Mouse (Mus musculus): ENCODE data around the gene Hist1h4i. TPM values are rescaled to one million over a fixed set of nuclear protein-coding genes. Genes with fewer than 3 reads are reported as not detected.
A peak's percentile ranks its signal among the peaks of the same experiment; 100 is the strongest.

The Hist1h4i gene
- total RNA-seq, 1 experiment from 2014 or later: 13.3 TPM

DNA sequence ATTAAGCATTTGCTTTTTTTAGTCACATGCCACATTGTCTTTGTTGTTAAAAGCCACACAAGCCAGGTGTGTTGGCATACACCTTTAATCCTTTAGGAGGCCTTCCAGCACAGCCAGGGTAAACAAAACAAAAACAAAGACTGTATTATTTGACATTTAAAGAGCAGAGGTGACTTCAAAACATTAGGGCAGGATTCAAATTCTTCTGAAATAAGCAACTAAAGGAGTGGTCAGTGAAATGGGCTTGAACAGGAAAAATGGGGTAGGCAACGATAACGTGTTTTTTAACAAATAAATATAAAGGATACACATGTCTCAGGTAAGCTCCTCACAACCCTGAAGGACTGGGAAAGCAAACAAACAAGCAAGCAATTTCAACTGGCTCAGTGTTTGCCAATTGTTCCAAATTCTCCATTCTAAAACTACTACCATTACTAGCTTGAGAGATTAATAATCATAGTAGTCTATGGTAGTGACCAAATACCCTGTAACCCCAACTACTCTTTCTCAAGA lies 1.2 kb downstream of the Hist1h4i start:
- no peak for ATAC-seq (replicated peaks; ENCODE audit: insufficient number of reproducible peaks, low FRiP score, low TSS enrichment, poor library complexity, severe bottlenecking)

DNA sequence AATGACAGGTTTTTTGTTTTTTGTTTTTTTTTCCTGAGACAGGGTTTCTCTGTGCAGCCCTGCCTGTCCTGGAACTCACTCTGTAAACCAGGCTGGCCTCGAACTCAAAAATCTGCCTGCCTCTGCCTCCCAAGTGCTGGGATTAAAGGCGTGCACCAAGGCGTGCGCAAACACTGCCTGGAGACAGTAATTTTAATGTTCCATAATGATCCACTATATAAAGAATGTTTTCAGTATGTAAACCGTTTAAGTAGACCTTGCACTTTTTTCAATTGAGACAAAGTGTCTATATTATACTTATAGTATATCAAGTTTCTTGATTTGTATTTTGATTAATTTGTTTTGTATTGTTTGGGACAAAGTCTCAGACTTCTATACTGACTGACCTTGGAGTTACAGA lies 1.8 kb downstream of the Hist1h4i start:
- ATAC-seq (replicated peaks; ENCODE audit: insufficient number of reproducible peaks, low FRiP score, low TSS enrichment, poor library complexity, severe bottlenecking): no peak

- ATAC-seq (replicated peaks; ENCODE audit: insufficient number of reproducible peaks, low FRiP score, low TSS enrichment, poor library complexity, severe bottlenecking): no peak
Measured at GRCm38 (mm10) chr13:22037415-22037814, 3.7 kb downstream of the Hist1h4i start.

DNA sequence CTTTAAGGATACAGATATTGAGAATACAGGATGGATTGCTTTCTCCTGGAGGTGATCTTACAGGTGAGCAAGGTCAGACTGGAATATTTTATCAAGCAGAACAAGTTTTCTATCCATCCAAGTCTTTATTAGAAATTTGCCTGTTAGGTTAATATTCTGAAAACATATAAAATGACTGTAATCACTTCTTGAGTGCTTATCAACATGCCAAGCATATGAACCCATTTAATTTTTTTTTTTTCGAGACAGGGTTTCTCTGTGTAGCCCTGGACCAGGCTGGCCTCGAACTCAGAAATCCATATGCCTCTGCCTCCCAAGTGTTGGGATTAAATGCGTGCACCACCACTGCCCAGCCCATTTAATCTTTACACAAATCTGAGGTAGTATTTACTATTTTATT lies 4.2 kb downstream of the Hist1h4i start:
- ATAC-seq (replicated peaks; ENCODE audit: insufficient number of reproducible peaks, low FRiP score, low TSS enrichment, poor library complexity, severe bottlenecking): no peak

- ATAC-seq (replicated peaks; ENCODE audit: insufficient number of reproducible peaks, low FRiP score, low TSS enrichment, poor library complexity, severe bottlenecking): no peak
Measured at GRCm38 (mm10) chr13:22036149-22036956, 4.8 kb downstream of the Hist1h4i start.

GRCm38 (mm10) chr13:22035267-22036148 lies 5.7 kb downstream of the Hist1h4i start, which contains the start of the genes Hist1h2ah and Hist1h2bk:
Hist1h2ah (minus strand) TSS chr13:22035568.
Hist1h2bk (plus strand) TSS chr13:22035870.
- peak; percentile 99 for ATAC-seq (replicated peaks; ENCODE audit: insufficient number of reproducible peaks, low FRiP score, low TSS enrichment, poor library complexity, severe bottlenecking)

DNA sequence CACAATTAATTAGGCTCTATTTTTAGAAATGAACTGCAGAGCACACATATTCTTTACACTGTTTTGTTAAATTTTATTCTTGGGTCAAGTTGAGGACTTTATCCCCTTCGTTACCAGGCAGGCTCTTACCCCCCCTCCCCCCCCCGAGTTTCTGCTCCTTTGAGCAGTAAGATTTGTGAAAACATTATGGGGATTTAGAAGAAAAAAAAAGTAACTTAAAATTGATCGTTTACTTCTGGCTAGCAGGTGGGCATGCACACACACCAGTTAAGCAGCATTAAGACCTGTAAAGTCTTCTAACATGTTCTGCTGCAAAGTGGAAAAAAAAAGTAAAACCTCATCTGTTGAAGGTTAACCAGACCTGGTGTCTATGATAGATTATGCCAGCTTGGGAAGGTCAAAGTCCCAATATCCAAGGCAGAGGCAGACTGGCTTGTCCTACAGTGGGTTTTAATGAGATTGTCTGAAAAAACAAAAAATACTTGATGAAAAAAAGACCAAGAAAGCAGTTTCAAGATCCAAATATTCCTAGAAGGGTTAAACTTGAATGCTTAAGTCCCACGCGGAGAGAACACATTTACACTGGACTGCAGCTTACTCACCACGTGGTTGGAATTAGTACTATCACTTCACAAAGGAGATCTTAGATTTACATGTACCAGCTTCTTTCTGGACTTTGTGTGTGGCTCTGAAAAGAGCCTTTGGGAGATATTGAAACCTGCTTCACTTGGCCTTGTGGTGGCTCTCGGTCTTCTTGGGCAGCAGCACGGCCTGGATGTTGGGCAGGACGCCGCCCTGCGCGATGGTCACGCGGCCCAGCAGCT lies 6.5 kb downstream of the Hist1h4i start:
- ATAC-seq (replicated peaks; ENCODE audit: insufficient number of reproducible peaks, low FRiP score, low TSS enrichment, poor library complexity, severe bottlenecking): no peak

- no peak for ATAC-seq (replicated peaks; ENCODE audit: insufficient number of reproducible peaks, low FRiP score, low TSS enrichment, poor library complexity, severe bottlenecking)
Measured at GRCm38 (mm10) chr13:22033741-22034442, 7.3 kb downstream of the Hist1h4i start.

- no peak for ATAC-seq (replicated peaks; ENCODE audit: insufficient number of reproducible peaks, low FRiP score, low TSS enrichment, poor library complexity, severe bottlenecking)
Measured at GRCm38 (mm10) chr13:22030493-22030892, 10.7 kb downstream of the Hist1h4i start.

DNA sequence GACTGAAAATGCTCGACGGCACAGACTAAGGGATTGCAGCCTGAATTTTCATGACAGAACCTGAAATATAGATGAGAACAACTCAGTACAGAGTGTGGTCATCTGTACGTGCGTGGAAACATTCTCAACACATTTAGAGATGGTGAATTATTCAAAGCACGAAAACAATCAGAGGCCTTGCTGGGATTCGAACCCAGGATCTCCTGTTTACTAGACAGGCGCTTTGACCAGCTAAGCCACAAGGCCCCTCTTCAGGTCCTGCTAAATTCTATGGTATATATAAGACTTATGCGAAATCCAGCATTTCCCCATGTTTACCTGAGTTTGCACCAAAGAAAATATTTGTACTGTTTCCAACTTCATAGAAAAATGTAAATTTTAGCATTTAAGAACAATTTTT lies 11.2 kb downstream of the Hist1h4i start:
- ATAC-seq (replicated peaks; ENCODE audit: insufficient number of reproducible peaks, low FRiP score, low TSS enrichment, poor library complexity, severe bottlenecking): no peak

DNA sequence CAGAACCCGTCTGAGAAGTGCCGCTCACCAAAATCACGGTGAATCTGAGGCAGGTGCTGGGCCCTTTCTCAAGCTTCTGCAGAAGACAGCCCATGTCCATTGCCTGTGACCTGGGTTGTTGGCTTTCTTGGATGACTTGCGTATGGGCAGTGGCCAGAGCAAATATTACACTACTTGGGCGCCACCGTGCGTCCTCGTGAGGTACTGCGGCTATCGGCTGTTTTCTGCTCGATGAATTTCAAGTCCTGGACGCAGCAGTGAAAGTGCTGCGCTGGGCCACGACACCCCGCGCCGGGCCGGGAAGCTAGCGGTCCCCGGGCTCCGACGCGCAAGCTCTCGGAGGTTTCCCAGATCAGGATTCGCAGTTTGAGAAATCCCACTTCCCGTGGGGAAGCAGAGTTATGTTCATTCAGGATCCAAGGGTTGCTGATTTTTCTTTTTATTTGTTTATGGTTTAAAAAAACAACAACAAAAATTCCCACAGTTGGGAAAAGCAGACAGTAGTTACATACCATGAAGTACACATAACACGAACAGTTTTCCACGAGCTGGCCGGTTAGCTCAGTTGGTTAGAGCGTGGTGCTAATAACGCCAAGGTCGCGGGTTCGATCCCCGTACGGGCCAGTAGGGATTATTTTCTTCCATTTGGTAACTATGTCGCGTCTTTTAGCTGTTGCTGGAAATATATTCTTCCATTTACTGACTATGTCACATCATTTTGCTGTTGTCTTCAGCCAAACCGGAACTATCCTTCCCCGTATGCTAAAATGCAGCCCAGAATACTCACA lies 12.3 kb downstream of the Hist1h4i start:
- peak; percentile 89 for ATAC-seq (replicated peaks; ENCODE audit: insufficient number of reproducible peaks, low FRiP score, low TSS enrichment, poor library complexity, severe bottlenecking)

DNA sequence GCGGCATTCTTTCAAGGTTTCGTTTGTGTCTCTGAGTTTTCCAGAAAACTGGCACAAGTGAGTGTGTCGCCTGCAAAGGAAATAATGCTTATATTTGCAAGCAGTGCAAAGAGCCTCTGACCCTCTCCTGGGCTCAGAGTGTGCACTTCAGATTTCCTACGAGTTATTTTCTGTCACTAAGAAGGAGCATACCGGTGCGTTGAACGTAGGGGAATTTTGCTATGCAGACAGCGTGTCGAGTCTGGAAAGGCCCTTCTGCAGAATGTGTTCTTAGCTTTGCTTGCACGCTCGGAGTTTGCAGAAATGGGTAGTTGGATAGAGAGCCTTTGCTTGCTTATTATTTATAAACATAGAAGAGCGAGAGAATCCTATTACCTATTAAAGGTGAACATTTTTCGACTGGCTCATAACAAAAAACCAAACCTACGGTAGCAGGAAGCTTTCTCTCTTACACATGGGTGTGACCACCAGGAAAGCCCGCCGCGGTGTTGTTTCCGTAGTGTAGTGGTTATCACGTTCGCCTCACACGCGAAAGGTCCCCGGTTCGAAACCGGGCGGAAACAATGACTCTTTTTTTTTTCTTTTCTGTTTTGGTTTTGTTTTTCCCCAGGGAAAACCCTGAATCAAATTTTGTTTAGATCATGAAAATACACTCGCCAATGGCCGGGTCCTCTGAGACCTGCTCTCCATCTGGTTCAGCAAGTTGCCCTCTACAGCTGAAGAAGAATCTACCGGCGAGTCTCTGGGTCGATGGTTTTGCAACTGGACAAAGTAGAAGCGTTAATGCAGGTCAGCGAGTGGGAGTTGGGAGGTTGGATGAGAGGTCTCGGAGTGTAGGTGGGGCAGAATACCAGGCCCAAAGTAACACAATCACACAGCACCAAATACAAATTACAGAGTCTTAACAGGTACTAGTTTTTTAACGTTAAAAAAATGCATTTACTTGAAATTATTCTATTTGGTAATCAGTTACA lies 14.8 kb downstream of the Hist1h4i start:
- ATAC-seq (replicated peaks; ENCODE audit: insufficient number of reproducible peaks, low FRiP score, low TSS enrichment, poor library complexity, severe bottlenecking): no peak; the same call in 1 of the 2 replicates

DNA sequence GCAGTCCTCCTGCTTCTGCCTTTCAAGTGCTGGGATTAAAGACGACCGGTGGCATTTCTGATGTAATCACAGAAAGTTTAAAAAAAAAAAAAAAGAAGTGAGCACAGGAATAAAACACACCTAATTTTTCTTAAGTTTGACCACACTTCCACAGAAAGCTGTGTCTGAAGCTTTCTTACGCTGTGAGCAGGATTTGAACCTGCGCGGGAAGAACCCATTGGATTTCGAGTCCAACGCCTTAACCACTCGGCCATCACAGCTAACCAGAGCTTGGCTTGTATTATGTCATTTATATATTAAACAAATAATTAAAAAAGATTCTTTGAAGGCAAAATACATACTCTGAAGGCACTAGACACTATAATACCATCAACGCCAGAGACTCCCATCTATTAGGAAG lies 18.9 kb downstream of the Hist1h4i start:
- peak; percentile 78 for ATAC-seq (replicated peaks; ENCODE audit: insufficient number of reproducible peaks, low FRiP score, low TSS enrichment, poor library complexity, severe bottlenecking)

DNA sequence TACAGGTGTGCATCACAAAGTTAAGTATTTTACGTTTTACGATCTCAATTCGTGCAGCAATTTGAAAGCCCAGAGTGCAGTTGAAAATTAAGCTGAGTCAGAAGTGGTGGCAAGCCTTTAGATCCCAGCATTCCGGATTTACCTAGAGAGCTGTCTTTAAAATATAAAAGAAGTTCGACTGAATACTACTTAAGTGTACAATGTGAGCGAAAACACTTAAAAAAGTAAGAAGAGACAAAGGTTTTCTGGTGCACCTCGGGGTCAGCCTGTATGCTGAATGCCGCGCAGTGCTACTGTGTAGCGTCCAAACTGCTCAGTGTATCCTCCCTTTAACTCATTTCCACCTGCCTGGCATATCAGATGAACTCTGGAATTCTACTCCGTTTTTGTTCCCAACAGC lies 19.6 kb downstream of the Hist1h4i start:
- no peak for ATAC-seq (replicated peaks; ENCODE audit: insufficient number of reproducible peaks, low FRiP score, low TSS enrichment, poor library complexity, severe bottlenecking)

DNA sequence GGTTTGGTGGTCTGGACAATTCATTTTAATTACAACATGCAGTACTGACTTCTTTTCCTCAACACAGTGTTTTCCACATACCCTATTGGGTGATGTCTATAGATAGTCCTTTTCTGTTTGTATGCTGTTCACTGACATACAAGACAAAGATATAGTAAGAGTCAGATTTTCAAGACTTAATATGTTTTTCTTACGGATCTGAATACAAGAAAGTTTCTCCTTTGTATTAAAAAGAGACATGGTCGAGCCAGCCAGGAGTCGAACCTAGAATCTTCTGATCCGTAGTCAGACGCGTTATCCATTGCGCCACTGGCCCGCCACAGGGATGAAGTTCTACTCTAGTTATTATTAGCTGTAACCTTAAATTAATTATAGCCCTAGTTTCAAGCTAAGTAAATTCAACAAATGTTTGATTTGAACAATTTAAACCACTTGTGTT lies 20.2 kb downstream of the Hist1h4i start:
- 0 out of 2 replicates have a peak, but pooled peaks have one; percentile 33 for ATAC-seq (replicated peaks; ENCODE audit: insufficient number of reproducible peaks, low FRiP score, low TSS enrichment, poor library complexity, severe bottlenecking)
